ENCODE assay signal across 8 mouse cellular contexts in the genomic region with DNA sequence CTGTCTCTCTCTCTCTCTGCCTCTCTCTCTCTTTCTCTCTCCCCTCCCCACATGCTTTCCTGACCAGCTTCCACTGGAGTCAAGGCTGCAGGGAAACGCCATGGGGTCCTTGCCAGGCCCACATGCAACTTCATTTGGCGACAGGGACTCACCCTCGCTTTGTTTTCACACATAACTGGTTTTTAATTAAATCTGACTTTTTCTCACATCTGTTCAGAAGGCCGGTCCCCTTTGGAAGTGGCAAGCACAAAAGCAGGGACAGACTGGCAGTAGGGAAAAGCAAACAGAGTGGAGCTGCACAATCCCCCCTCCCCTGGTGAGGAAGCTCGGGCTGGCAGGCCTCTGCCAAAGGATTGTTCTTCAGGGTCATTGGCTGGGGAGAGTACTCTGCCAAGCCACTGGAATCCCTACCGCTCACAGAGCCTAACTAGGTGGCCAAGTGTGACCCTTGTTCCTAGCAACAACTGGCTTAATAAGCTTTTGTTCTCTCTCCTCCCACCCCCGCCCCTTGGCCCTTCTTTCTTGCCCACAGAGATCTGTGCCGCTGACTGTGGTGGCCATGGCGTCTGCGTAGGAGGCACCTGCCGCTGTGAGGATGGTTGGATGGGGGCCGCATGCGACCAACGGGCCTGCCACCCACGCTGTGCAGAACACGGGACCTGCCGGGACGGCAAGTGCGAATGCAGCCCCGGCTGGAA.
A peak's percentile ranks its signal among the peaks of the same experiment; 100 is the strongest.
DNase-seq lines count a peak whose midpoint lies in the region; ATAC-seq and TF ChIP-seq lines count a peak whose summit lies in the region.

No protein-coding gene starts in this region.

- peak overlapping the region; percentile 37 for H3K4me2 ChIP-seq in lung, embryonic 14.5 days
- H3K4me2 ChIP-seq in heart, postnatal 0 days (ENCODE audit: low read depth, low read length) = no peak overlapping the region
- H3K4me2 ChIP-seq in midbrain, embryonic 16.5 days (ENCODE audit: low read length) = peak overlapping the region; percentile 19

- TF ChIP-seq EP300 in heart, postnatal 0 days (IDR thresholded peaks at IDR 0.05; ENCODE audit: low read depth) = no peak

- no peak for TF ChIP-seq POLR2A in lung, adult 2 months (IDR thresholded peaks at IDR 0.05; ENCODE audit: borderline replicate concordance, extremely low read depth, low read depth, low read length)
- TF ChIP-seq POLR2A in testis, adult 2 months (IDR thresholded peaks at IDR 0.05; ENCODE audit: control insufficient read depth, low read depth, low read length) = no peak

- peak; percentile 53 for DNase-seq in lung, embryonic 14.5 days
- DNase-seq in lung, adult 2 months = no peak
- peak; percentile 57 for DNase-seq in embryo, embryonic 9.5 days (ENCODE audit: extremely low spot score)
- DNase-seq in heart, postnatal 0 days (ENCODE audit: low spot score) = no peak
- peak; percentile 40 to 60 for DNase-seq in layer of hippocampus, adult 18-20 months (ENCODE audit: low spot score in 2 of 2)
- DNase-seq in urinary bladder, postnatal 25 days (ENCODE audit: low spot score) = no peak

- H3K27me3 ChIP-seq in lung, embryonic 14.5 days (ENCODE audit: insufficient read depth, low read length) = no peaks in the 10 kb centered on the region
- H3K27me3 ChIP-seq in heart, postnatal 0 days (ENCODE audit: control insufficient read depth, insufficient read depth, low read length) = no peaks in the 10 kb centered on the region
- H3K27me3 ChIP-seq in midbrain, embryonic 16.5 days (ENCODE audit: control insufficient read depth, insufficient read depth, low read depth, low read length) = no peaks in the 10 kb centered on the region
- H3K27me3 ChIP-seq in testis, adult 2 months (ENCODE audit: control insufficient read depth, insufficient read depth, low read length) = no peaks in the 10 kb centered on the region

- H3K4me3 ChIP-seq in lung, embryonic 14.5 days (ENCODE audit: low read depth, low read length) = no peak overlapping the region; the same call in 1 of the 2 replicates
- H3K4me3 ChIP-seq in lung, adult 2 months (replicated peaks; ENCODE audit: extremely low read depth, low read depth, low read length) = no peak overlapping the region
- no peak overlapping the region for H3K4me3 ChIP-seq in heart, postnatal 0 days (ENCODE audit: low read depth, low read length)
- no peak overlapping the region for H3K4me3 ChIP-seq in midbrain, embryonic 16.5 days (ENCODE audit: low read depth, low read length)
- peak overlapping the region; percentile 28 for H3K4me3 ChIP-seq in testis, adult 2 months (ENCODE audit: control insufficient read depth, low read depth, low read length)

- no peaks in the 10 kb centered on the region for H3K36me3 ChIP-seq in lung, embryonic 14.5 days (ENCODE audit: insufficient read depth)
- H3K36me3 ChIP-seq in heart, postnatal 0 days (replicated peaks; ENCODE audit: control insufficient read depth, insufficient read depth, low read length) = no peaks in the 10 kb centered on the region
- H3K36me3 ChIP-seq in midbrain, embryonic 16.5 days (ENCODE audit: control insufficient read depth, insufficient read depth, low read length) = no peaks in the 10 kb centered on the region
- H3K36me3 ChIP-seq in testis, adult 2 months (ENCODE audit: control insufficient read depth, insufficient read depth, low read length) = no peaks in the 10 kb centered on the region

- H3K4me1 ChIP-seq in lung, embryonic 14.5 days (ENCODE audit: insufficient read depth) = peaks cover 31% of the 10 kb centered on the region
- H3K4me1 ChIP-seq in lung, adult 2 months (ENCODE audit: control insufficient read depth, insufficient read depth, low read length) = no peaks in the 10 kb centered on the region; the same call in none of the 2 replicates
- H3K4me1 ChIP-seq in heart, postnatal 0 days (ENCODE audit: control insufficient read depth, insufficient read depth) = peaks cover 3% of the 10 kb centered on the region; the same call in 1 of the 2 replicates
- peaks cover 18% of the 10 kb centered on the region for H3K4me1 ChIP-seq in midbrain, embryonic 16.5 days (ENCODE audit: control insufficient read depth, insufficient read depth, low read length)
- H3K4me1 ChIP-seq in testis, adult 2 months (ENCODE audit: control insufficient read depth, insufficient read depth, low read length) = peaks cover 3% of the 10 kb centered on the region; the same call in 1 of the 2 replicates

- ATAC-seq in lung, embryonic 14.5 days (ENCODE audit: insufficient read depth) = peak; percentile 52; the same call in 1 of the 2 replicates
- ATAC-seq in heart, postnatal 0 days (ENCODE audit: insufficient read depth, low read depth) = peak; percentile 51; the same call in 1 of the 2 replicates
- peak; percentile 88 for ATAC-seq in midbrain, embryonic 16.5 days

- H3K9ac ChIP-seq in lung, embryonic 14.5 days = peak overlapping the region; percentile 28; the same call in 1 of the 2 replicates
- H3K9ac ChIP-seq in heart, postnatal 0 days (replicated peaks; ENCODE audit: low read depth, low read length) = no peak overlapping the region
- no peak overlapping the region; the same call in 1 of the 2 replicates for H3K9ac ChIP-seq in midbrain, embryonic 16.5 days (ENCODE audit: low read depth, low read length)

- 65% methylated on average over 20 of the region's 20 CpGs for WGBS in lung, embryonic 14.5 days
- 70% methylated on average over 20 of the region's 20 CpGs for WGBS in lung, adult 2 months
- 74% methylated on average over 20 of the region's 20 CpGs for WGBS in heart, postnatal 0 days
- WGBS in midbrain, embryonic 16.5 days = 19% methylated on average over 20 of the region's 20 CpGs

- no peaks in the 10 kb centered on the region for H3K9me3 ChIP-seq in lung, embryonic 14.5 days (ENCODE audit: low read depth, low read length)
- H3K9me3 ChIP-seq in heart, postnatal 0 days (replicated peaks; ENCODE audit: control insufficient read depth, low read length) = no peaks in the 10 kb centered on the region
- no peaks in the 10 kb centered on the region for H3K9me3 ChIP-seq in midbrain, embryonic 16.5 days (replicated peaks; ENCODE audit: control insufficient read depth, low read length, poor library complexity, severe bottlenecking)

- peak overlapping the region; percentile 96 for H3K27ac ChIP-seq in lung, embryonic 14.5 days (ENCODE audit: low read depth)
- H3K27ac ChIP-seq in heart, postnatal 0 days (ENCODE audit: low read depth) = peak overlapping the region; percentile 60
- peak overlapping the region; percentile 69 for H3K27ac ChIP-seq in midbrain, embryonic 16.5 days (ENCODE audit: low read length)
- H3K27ac ChIP-seq in testis, adult 2 months (ENCODE audit: control insufficient read depth, insufficient read depth, low read depth, low read length) = peak overlapping the region; percentile 70

- no peak for TF ChIP-seq CTCF in lung, embryonic 14.5 days (IDR thresholded peaks at IDR 0.05; ENCODE audit: low read depth)
- TF ChIP-seq CTCF in lung, adult 2 months (IDR thresholded peaks at IDR 0.05; ENCODE audit: insufficient read depth, low read length) = no peak
- no peak for TF ChIP-seq CTCF in heart, postnatal 0 days (IDR thresholded peaks at IDR 0.05; ENCODE audit: low read depth)
- no peak for TF ChIP-seq CTCF in testis, adult 2 months (IDR thresholded peaks at IDR 0.05; ENCODE audit: control insufficient read depth, insufficient read depth, insufficient replicate concordance, low read depth, low read length)

Comparison
In these comparisons a context has a peak if more than half of its experiments do, and no peak if none do; other contexts are left out.
1. DNase-seq: peak in lung, embryonic 14.5 days (single experiment), embryo, embryonic 9.5 days (single experiment) and layer of hippocampus, adult 18-20 months (2 of 2); none in lung, adult 2 months (single experiment), heart, postnatal 0 days (single experiment) and urinary bladder, postnatal 25 days (single experiment).
2. Peak in every context shown above with its lines, with median percentiles within 50 percentile points of each other: ATAC-seq and H3K27ac ChIP-seq.